Mouse (Mus musculus) testis, adult 2 months (tissue): ENCODE data around the gene Dok7.

Experiments used
- CTCF ChIP-seq: fragments of 200-500 bp; IDR thresholded peaks from 2 replicates; pipeline ENCODE4 v1.5.1; 2012; ENCODE audit warnings: low read depth, mild to moderate bottlenecking, inconsistent platforms, low read length, moderate library complexity; ENCODE audit not compliant: control insufficient read depth, insufficient read depth, insufficient replicate concordance
- POLR2A ChIP-seq: fragments of 200-500 bp; IDR thresholded peaks from 2 replicates; pipeline ENCODE4 v1.6.1; 2012; ENCODE audit warnings: low read depth, mild to moderate bottlenecking, inconsistent platforms, low read length, moderate library complexity; ENCODE audit not compliant: control insufficient read depth

- TF ChIP-seq CTCF (no peak), POLR2A (no peak)
Measured at GRCm38 (mm10) chr5:35105922-35106298, 49.3 kb downstream of the Dok7 start.
